Mouse (Mus musculus) hindbrain, embryonic 16.5 days (tissue): ENCODE data around the gene Sptbn4. TPM values are rescaled to one million over a fixed set of nuclear protein-coding genes. Genes with fewer than 3 reads are reported as not detected.
A peak's percentile ranks its signal among the peaks of the same experiment; 100 is the strongest.

ENCODE experiments used
- ATAC-seq: fragments of 200-750 bp; cut with Nextera tagmentation; 2 replicates; pipeline ENCODE4 v1.8.0; 2017; ENCODE audit warnings: moderate TSS enrichment, moderate library complexity
- H3K27ac ChIP-seq: fragments of 300-500 bp; sonication (generic); 2 replicates; pipeline ENCODE4 v1.5.1; 2014; ENCODE audit warnings: low read depth, mild to moderate bottlenecking, control low read depth, low read length, moderate library complexity
- H3K27me3 ChIP-seq: fragments of 300-500 bp; sonication (generic); replicated peaks from 2 replicates; pipeline ENCODE4 v1.6.1; 2014; ENCODE audit warnings: low read length; ENCODE audit not compliant: control insufficient read depth, insufficient read depth
- H3K36me3 ChIP-seq: fragments of 300-500 bp; sonication (generic); 2 replicates; pipeline ENCODE4 v1.6.1; 2014; ENCODE audit warnings: mild to moderate bottlenecking, low read length, moderate library complexity, mixed read lengths; ENCODE audit not compliant: control insufficient read depth, insufficient read depth
- H3K4me1 ChIP-seq: fragments of 300-500 bp; sonication (generic); 2 replicates; pipeline ENCODE4 v1.6.1; 2014; ENCODE audit warnings: low read depth, low read length; ENCODE audit not compliant: control insufficient read depth, insufficient read depth
- H3K4me2 ChIP-seq: fragments of 300-500 bp; sonication (generic); 2 replicates; pipeline ENCODE4 v1.6.1; 2014; ENCODE audit warnings: mild to moderate bottlenecking, low read length, control low read depth, moderate library complexity
- H3K4me3 ChIP-seq: fragments of 300-500 bp; sonication (generic); 2 replicates; pipeline ENCODE4 v1.5.1; 2014; ENCODE audit warnings: mild to moderate bottlenecking, low read length, control low read depth, moderate library complexity
- H3K9ac ChIP-seq: fragments of 300-500 bp; sonication (generic); 2 replicates; pipeline ENCODE4 v1.6.1; 2014; ENCODE audit warnings: low read depth, mild to moderate bottlenecking, control low read depth, low read length, moderate library complexity
- H3K9me3 ChIP-seq: fragments of 300-500 bp; sonication (generic); 2 replicates; pipeline ENCODE4 v1.6.1; 2014; ENCODE audit warnings: mild to moderate bottlenecking, low read length, moderate library complexity; ENCODE audit not compliant: control insufficient read depth
- WGBS: fragments of 180-500 bp; shearing (Covaris S2); extraction: QIAGEN DNeasy Blood & Tissue Kit; methylation state at CpG from one replicate; pipeline ENCODE4 v1.1.7; 2014; 5-methylcytosine and 5-hydroxymethylcytosine counted together
- polyA plus RNA-seq: library from polyadenylated mRNA; unstranded; fragments of >200 nt; fragmentation: Nextera tagmentation; extraction: Ambion mirVana; gene quantifications from 2 replicates; pipeline ENCODE4 v1.2.1, GENCODE M21; 2015

The Sptbn4 gene
- polyA plus RNA-seq, 1 experiment from 2014 or later = 3.1 TPM

GRCm38 (mm10) chr7:27356861-27357594 lies 90.5 kb downstream of the Sptbn4 start, which contains the start of gene Gm20479:
Gm20479 (minus strand) TSS chr7:27357419.
- WGBS = 6% methylated on average over 26 of the region's 27 CpGs
- peaks cover 24% of the 10 kb centered on the region for H3K27me3 ChIP-seq
- no peaks in the 10 kb centered on the region for H3K9me3 ChIP-seq
- H3K4me1 ChIP-seq = peaks cover 8% of the 10 kb centered on the region
- H3K36me3 ChIP-seq = 0 out of 2 replicates have a peak, but pooled peaks cover 6% of the 10 kb centered on the region
- peak within 1 kb of the TSS; percentile 85 for H3K4me2 ChIP-seq
- no peak within 1 kb of the TSS for H3K27ac ChIP-seq
- H3K4me3 ChIP-seq = peak within 1 kb of the TSS; percentile 78
- no peak for ATAC-seq
- peak within 1 kb of the TSS; percentile 41 for H3K9ac ChIP-seq

- Histone ChIP-seq H3K4me3 (peak overlapping the region; percentile 78), H3K27ac (no peak overlapping the region), H3K4me1 (peaks cover 8% of the 10 kb centered on the region), H3K27me3 (peaks cover 24% of the 10 kb centered on the region), H3K9me3 (no peaks in the 10 kb centered on the region), H3K9ac (no peak overlapping the region; the same call in 1 of the 2 replicates), H3K36me3 (0 out of 2 replicates have a peak, but pooled peaks cover 6% of the 10 kb centered on the region), H3K4me2 (peak overlapping the region; percentile 85)
- peak; percentile 43 for ATAC-seq
- WGBS = 1% methylated on average over 16 of the region's 16 CpGs
Measured at GRCm38 (mm10) chr7:27356248-27356647, 91.2 kb downstream of the Sptbn4 start.

GRCm38 (mm10) chr7:27355745-27356240 lies 91.7 kb downstream of the Sptbn4 start, which contains the start of gene Shkbp1:
Shkbp1 (minus strand) TSS chr7:27356019.
- WGBS = under 1% methylated on average over 34 of the region's 34 CpGs
- peak within 1 kb of the TSS; percentile 85 for H3K4me2 ChIP-seq
- peaks cover 24% of the 10 kb centered on the region for H3K27me3 ChIP-seq
- H3K4me1 ChIP-seq = peaks cover 8% of the 10 kb centered on the region
- ATAC-seq = peak; percentile 94
- H3K9me3 ChIP-seq = no peaks in the 10 kb centered on the region
- 0 out of 2 replicates have a peak, but pooled peaks cover 6% of the 10 kb centered on the region for H3K36me3 ChIP-seq
- H3K27ac ChIP-seq = peak within 1 kb of the TSS; percentile 67
- peak within 1 kb of the TSS; percentile 78 for H3K4me3 ChIP-seq
- H3K9ac ChIP-seq = peak within 1 kb of the TSS; percentile 72

GRCm38 (mm10) chr7:27355261-27355660 lies 92.2 kb downstream of the Sptbn4 start:
- Histone ChIP-seq H3K27me3 (peaks cover 24% of the 10 kb centered on the region), H3K9ac (peak overlapping the region; percentile 72), H3K4me3 (peak overlapping the region; percentile 78), H3K4me1 (peaks cover 8% of the 10 kb centered on the region), H3K9me3 (no peaks in the 10 kb centered on the region), H3K4me2 (peak overlapping the region; percentile 85), H3K27ac (peak overlapping the region; percentile 67), H3K36me3 (peaks cover 10% of the 10 kb centered on the region)
- 0 out of 2 replicates have a peak, but pooled peaks have one; percentile 0 for ATAC-seq
- WGBS = 9% methylated on average over 14 of the region's 14 CpGs

GRCm38 (mm10) chr7:27354783-27355182 lies 92.7 kb downstream of the Sptbn4 start:
- Histone ChIP-seq H3K27ac (no peak overlapping the region), H3K9ac (no peak overlapping the region; the same call in 1 of the 2 replicates), H3K4me1 (peaks cover 8% of the 10 kb centered on the region), H3K4me2 (peak overlapping the region; percentile 85), H3K27me3 (peaks cover 24% of the 10 kb centered on the region), H3K9me3 (no peaks in the 10 kb centered on the region), H3K36me3 (peaks cover 11% of the 10 kb centered on the region), H3K4me3 (peak overlapping the region; percentile 78)
- ATAC-seq = no peak
- 46% methylated on average over 4 of the region's 4 CpGs for WGBS

GRCm38 (mm10) chr7:27354144-27354543 lies 93.3 kb downstream of the Sptbn4 start:
- Histone ChIP-seq H3K9ac (peak overlapping the region; percentile 24; the same call in 1 of the 2 replicates), H3K4me2 (peak overlapping the region; percentile 85), H3K9me3 (no peaks in the 10 kb centered on the region), H3K27ac (no peak overlapping the region), H3K36me3 (peaks cover 6% of the 10 kb centered on the region), H3K4me1 (peaks cover 8% of the 10 kb centered on the region), H3K27me3 (peaks cover 20% of the 10 kb centered on the region), H3K4me3 (peak overlapping the region; percentile 78)
- ATAC-seq = peak; percentile 38
- WGBS = 32% methylated on average over 6 of the region's 6 CpGs

GRCm38 (mm10) chr7:27345444-27345843 lies 102.0 kb downstream of the Sptbn4 start:
- Histone ChIP-seq H3K27ac (no peak overlapping the region), H3K4me2 (no peak overlapping the region), H3K36me3 (peaks cover 22% of the 10 kb centered on the region), H3K4me1 (no peaks in the 10 kb centered on the region), H3K9me3 (no peaks in the 10 kb centered on the region), H3K27me3 (no peaks in the 10 kb centered on the region), H3K9ac (no peak overlapping the region), H3K4me3 (no peak overlapping the region)
- no peak for ATAC-seq
- WGBS = 18% methylated on average over 6 of the region's 6 CpGs

GRCm38 (mm10) chr7:27342595-27342994 lies 104.9 kb downstream of the Sptbn4 start:
- H3K36me3 ChIP-seq = peaks cover 15% of the 10 kb centered on the region; the same call in 1 of the 2 replicates

GRCm38 (mm10) chr7:27339519-27339918 lies 108.0 kb downstream of the Sptbn4 start:
- 17% methylated on average over 7 of the region's 7 CpGs for WGBS
- peaks cover 7% of the 10 kb centered on the region; the same call in 1 of the 2 replicates for H3K36me3 ChIP-seq
- no peaks in the 10 kb centered on the region for H3K9me3 ChIP-seq
- H3K4me3 ChIP-seq = peak overlapping the region; percentile 30
- H3K27ac ChIP-seq = peak overlapping the region; percentile 40
- peak overlapping the region; percentile 54 for H3K4me2 ChIP-seq
- peaks cover 24% of the 10 kb centered on the region for H3K4me1 ChIP-seq
- H3K9ac ChIP-seq = peak overlapping the region; percentile 50
- peak; percentile 43; the same call in 1 of the 2 replicates for ATAC-seq
- peaks cover 28% of the 10 kb centered on the region for H3K27me3 ChIP-seq

More at GRCm38 (mm10) chr7:27342595-27342994, 104.9 kb downstream of the Sptbn4 start:
- no peak for ATAC-seq
- H3K9me3 ChIP-seq = no peaks in the 10 kb centered on the region
- no peak overlapping the region for H3K27ac ChIP-seq
- no peak overlapping the region for H3K4me2 ChIP-seq
- peaks cover 7% of the 10 kb centered on the region for H3K4me1 ChIP-seq
- H3K9ac ChIP-seq = no peak overlapping the region
- H3K27me3 ChIP-seq = peaks cover 1% of the 10 kb centered on the region
- WGBS = 30% methylated on average over 4 of the region's 4 CpGs
- no peak overlapping the region for H3K4me3 ChIP-seq
